Mouse (Mus musculus) bone marrow, adult 2 months (tissue): ENCODE measurements at regions not wholly inside any gene's neighbourhood (a gene's known extent, or its start where the extent isn't known, plus 50 kb on each side); places are given as distances from the start of the nearest gene placed in this dataset.

Experiments used
- H3K27ac ChIP-seq: fragments of 200-500 bp; 2 replicates; pipeline ENCODE4 v1.5.1; 2012; ENCODE audit warnings: low read depth, mild to moderate bottlenecking, control low read depth, inconsistent platforms, low read length; ENCODE audit not compliant: control insufficient read depth, poor library complexity, insufficient read depth
- H3K4me1 ChIP-seq: fragments of 200-500 bp; 2 replicates; pipeline ENCODE4 v1.6.1; 2011; ENCODE audit warnings: low read length; ENCODE audit not compliant: control insufficient read depth, insufficient read depth
- H3K4me3 ChIP-seq: fragments of 200-500 bp; replicated peaks from 2 replicates; pipeline ENCODE3; 2011; ENCODE audit warnings: mild to moderate bottlenecking, low read depth, low read length, control low read depth; ENCODE audit not compliant: control insufficient read depth
- CTCF ChIP-seq: fragments of 200-500 bp; IDR thresholded peaks from 2 replicates; pipeline ENCODE4 v1.5.1; 2011; ENCODE audit warnings: low read length, control low read depth; ENCODE audit not compliant: control insufficient read depth, insufficient read depth
- POLR2A ChIP-seq: fragments of 200-500 bp; IDR thresholded peaks from 2 replicates; pipeline ENCODE4 v1.6.1; 2011; ENCODE audit warnings: low read depth, mild to moderate bottlenecking, control low read depth, low read length, borderline replicate concordance; ENCODE audit not compliant: control insufficient read depth
- WGBS: fragments of 180-500 bp; shearing (Covaris S2); methylation state at CpG from one replicate; pipeline ENCODE4 v1.1.7; 2018; 5-methylcytosine and 5-hydroxymethylcytosine counted together

- no peak for TF ChIP-seq CTCF
- TF ChIP-seq POLR2A, result no peak
- no peaks in the 10 kb centered on the region for H3K4me1 ChIP-seq
- no peak overlapping the region for H3K27ac ChIP-seq
- H3K4me3 ChIP-seq, result no peak overlapping the region
Observed at GRCm38 (mm10) chr3:78736111-78736510, 550.2 kb downstream of the Rapgef2 start.

- H3K4me3 ChIP-seq, result no peak overlapping the region
- WGBS, result 61% methylated on average over 2 of the region's 2 CpGs
- no peak for TF ChIP-seq CTCF
- no peak for TF ChIP-seq POLR2A
- no peaks in the 10 kb centered on the region for H3K4me1 ChIP-seq
- H3K27ac ChIP-seq, result no peak overlapping the region
Observed at GRCm38 (mm10) chr3:78716691-78717090, 569.6 kb downstream of the Rapgef2 start.

DNA sequence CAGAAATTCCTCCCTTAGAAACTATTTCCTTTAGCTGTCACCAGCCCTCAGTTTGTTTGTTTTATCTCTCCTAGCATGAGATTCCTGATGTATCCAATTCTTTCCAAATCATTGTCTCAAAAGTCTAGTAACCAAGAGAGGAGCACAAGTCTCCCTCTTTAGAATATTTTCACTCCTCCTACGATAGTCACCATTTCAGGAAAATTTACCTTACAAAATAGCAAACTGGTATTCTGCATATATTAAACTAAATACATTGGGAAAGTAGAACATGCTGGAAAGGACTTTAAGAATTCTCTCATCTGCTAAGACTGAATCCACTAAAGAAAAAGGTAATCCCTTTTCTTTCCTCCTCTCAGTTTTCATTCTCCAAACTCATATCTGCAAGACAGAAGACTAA is 578.6 kb downstream of the Rapgef2 start:
- WGBS, result 79% methylated on average over 1 of the region's 1 CpGs
- no peak for TF ChIP-seq POLR2A
- no peak for TF ChIP-seq CTCF
- Histone ChIP-seq H3K4me1 (no peaks in the 10 kb centered on the region), H3K27ac (no peak overlapping the region), H3K4me3 (no peak overlapping the region)

DNA sequence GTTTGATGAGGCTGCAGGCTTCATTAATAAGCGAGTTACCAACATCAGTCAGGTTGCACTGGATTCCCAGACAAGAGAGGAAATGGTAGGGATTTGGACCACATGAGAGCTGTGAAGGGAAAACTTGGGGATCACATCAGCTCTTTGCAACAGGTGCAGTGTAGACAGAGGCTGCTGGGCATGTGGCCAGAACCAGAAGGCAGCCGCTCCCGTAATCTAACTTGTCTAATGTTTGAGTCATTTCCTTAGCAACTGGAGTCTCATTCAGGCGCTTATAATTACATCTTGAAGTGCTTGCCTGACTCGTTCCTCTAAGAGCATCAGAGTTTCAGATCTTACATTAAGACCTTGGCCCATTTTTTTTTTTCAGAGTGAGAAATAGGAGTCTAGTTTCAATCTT is 587.4 kb downstream of the Rapgef2 start:
- Histone ChIP-seq H3K4me1 (no peaks in the 10 kb centered on the region), H3K27ac (no peak overlapping the region), H3K4me3 (no peak overlapping the region)
- WGBS, result 27% methylated on average over 5 of the region's 5 CpGs
- no peak for TF ChIP-seq POLR2A
- TF ChIP-seq CTCF, result no peak

DNA sequence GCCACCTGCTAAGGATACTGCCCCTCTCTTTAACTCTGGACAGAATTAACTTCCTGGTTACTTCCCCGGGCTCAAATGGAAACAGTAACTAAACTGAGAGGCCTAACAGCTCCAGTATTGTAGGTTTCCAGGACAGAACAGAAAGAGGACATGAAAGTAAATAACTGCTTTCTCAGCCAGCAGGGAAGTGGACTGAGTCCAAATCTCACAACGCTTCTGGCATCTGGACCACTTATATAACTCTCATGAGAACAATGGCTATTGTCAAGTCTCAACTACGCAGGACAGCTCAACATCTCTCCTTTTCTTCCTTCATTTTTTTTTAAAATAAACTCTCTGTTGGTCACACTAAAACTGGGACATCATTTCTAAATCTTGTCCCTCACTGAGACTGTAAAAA is 594.8 kb downstream of the Rapgef2 start:
- WGBS, result 47% methylated on average over 3 of the region's 3 CpGs
- H3K27ac ChIP-seq, result no peak overlapping the region
- H3K4me1 ChIP-seq, result no peaks in the 10 kb centered on the region
- H3K4me3 ChIP-seq, result no peak overlapping the region
- no peak for TF ChIP-seq POLR2A
- no peak for TF ChIP-seq CTCF

GRCm38 (mm10) chr3:78677656-78678055 is 608.7 kb downstream of the Rapgef2 start:
- H3K4me1 ChIP-seq, result no peaks in the 10 kb centered on the region
- TF ChIP-seq POLR2A, result no peak
- TF ChIP-seq CTCF, result no peak
- 86% methylated on average over 1 of the region's 1 CpGs for WGBS
- no peak overlapping the region for H3K27ac ChIP-seq
- H3K4me3 ChIP-seq, result no peak overlapping the region

- WGBS, result 74% methylated on average over 2 of the region's 2 CpGs
- TF ChIP-seq CTCF (no peak), POLR2A (no peak)
- no peak overlapping the region for H3K4me3 ChIP-seq
- H3K4me1 ChIP-seq, result no peaks in the 10 kb centered on the region
- H3K27ac ChIP-seq, result no peak overlapping the region
Observed at GRCm38 (mm10) chr3:78676806-78677205, 609.5 kb downstream of the Rapgef2 start.

DNA sequence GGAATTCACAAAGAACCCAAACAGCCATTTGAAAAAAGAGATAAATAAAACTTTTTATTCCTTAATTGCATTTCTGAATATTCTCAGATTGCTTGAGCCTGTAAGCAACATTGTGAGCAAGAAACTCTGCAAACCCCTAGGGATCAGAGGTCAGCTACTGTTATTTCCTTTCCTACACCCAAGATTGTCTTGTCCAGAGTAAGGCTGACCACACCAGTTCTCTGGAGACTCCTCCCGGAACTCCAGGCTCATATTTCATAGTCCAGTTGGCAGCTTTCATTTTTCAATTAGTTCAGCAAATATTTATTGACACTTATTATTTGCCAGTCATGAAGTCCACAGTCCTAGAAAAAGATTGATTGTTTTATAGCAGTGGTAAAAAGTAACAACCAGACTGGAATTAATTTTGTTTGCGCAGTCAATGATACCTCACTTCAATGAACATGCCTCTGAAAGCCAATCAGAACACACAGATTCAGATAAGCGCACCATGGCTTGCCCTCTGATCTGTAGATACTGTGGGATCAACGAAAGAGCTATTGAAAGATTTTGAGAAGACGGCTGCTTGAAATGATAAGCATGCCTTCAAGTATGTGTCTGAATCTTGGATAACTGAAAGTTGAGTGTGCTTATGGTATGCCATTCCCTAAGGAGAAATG is 611.7 kb downstream of the Rapgef2 start:
- no peak for TF ChIP-seq CTCF
- no peak for TF ChIP-seq POLR2A
- H3K27ac ChIP-seq, result no peak overlapping the region
- H3K4me1 ChIP-seq, result no peaks in the 10 kb centered on the region
- WGBS, result 76% methylated on average over 5 of the region's 5 CpGs
- H3K4me3 ChIP-seq, result no peak overlapping the region

- H3K27ac ChIP-seq, result no peak overlapping the region
- H3K4me3 ChIP-seq, result no peak overlapping the region
- H3K4me1 ChIP-seq, result no peaks in the 10 kb centered on the region
- TF ChIP-seq POLR2A (no peak), CTCF (no peak)
Observed at GRCm38 (mm10) chr3:78668050-78668449, 618.3 kb downstream of the Rapgef2 start.
